Mouse (Mus musculus) embryonic facial prominence, embryonic 11.5 days (tissue): Measurements from ENCODE around the gene Apoc1. TPM values are rescaled to one million over a fixed set of nuclear protein-coding genes. Genes with fewer than 3 reads are reported as not detected.

Source experiments
- ATAC-seq: fragments of 200-750 bp; cut with Nextera tagmentation; replicated peaks from 2 replicates; pipeline ENCODE4 v1.8.0; 2017; ENCODE audit warnings: low read depth; ENCODE audit not compliant: insufficient number of reproducible peaks, low FRiP score, low TSS enrichment
- DNase-seq: peaks from one replicate; pipeline ENCODE4 v3.0.0-alpha.2; 2015; ENCODE audit warnings: low spot score
- H3K27ac ChIP-seq: fragments of 300-500 bp; sonication (generic); replicated peaks from 2 replicates; pipeline ENCODE4 v1.5.1; 2014; ENCODE audit warnings: mild to moderate bottlenecking, low read depth, low read length, control low read depth
- H3K27me3 ChIP-seq: fragments of 300-500 bp; sonication (generic); 2 replicates; pipeline ENCODE4 v1.6.1; 2014; ENCODE audit warnings: mild to moderate bottlenecking, low read length, moderate library complexity, mixed read lengths; ENCODE audit not compliant: control insufficient read depth, insufficient read depth
- H3K36me3 ChIP-seq: fragments of 300-500 bp; sonication (generic); replicated peaks from 2 replicates; pipeline ENCODE4 v1.6.1; 2014; ENCODE audit warnings: low read depth, mild to moderate bottlenecking, low read length, moderate library complexity, mixed read lengths; ENCODE audit not compliant: control insufficient read depth, insufficient read depth
- H3K4me1 ChIP-seq: fragments of 300-500 bp; sonication (generic); 2 replicates; pipeline ENCODE4 v1.6.1; 2014; ENCODE audit warnings: low read length, mixed read lengths; ENCODE audit not compliant: control insufficient read depth, insufficient read depth
- H3K4me2 ChIP-seq: fragments of 300-500 bp; sonication (generic); 2 replicates; pipeline ENCODE4 v1.6.1; 2014; ENCODE audit warnings: low read depth, mild to moderate bottlenecking, control low read depth, low read length, moderate library complexity
- H3K4me3 ChIP-seq: fragments of 300-500 bp; sonication (generic); 2 replicates; pipeline ENCODE4 v1.5.1; 2014; ENCODE audit warnings: low read depth, low read length, control low read depth
- H3K9ac ChIP-seq: fragments of 300-500 bp; sonication (generic); replicated peaks from 2 replicates; pipeline ENCODE4 v1.6.1; 2014; ENCODE audit warnings: mild to moderate bottlenecking, control low read depth, low read length
- H3K9me3 ChIP-seq: fragments of 300-500 bp; sonication (generic); replicated peaks from 2 replicates; pipeline ENCODE4 v1.6.1; 2016; ENCODE audit warnings: mild to moderate bottlenecking, low read length, inconsistent platforms, mixed read lengths; ENCODE audit not compliant: control insufficient read depth
- WGBS: fragments of 180-500 bp; shearing (Covaris S2); extraction: QIAGEN DNeasy Blood & Tissue Kit; methylation state at CpG from one replicate; pipeline ENCODE4 v1.1.7; 2014; 5-methylcytosine and 5-hydroxymethylcytosine counted together
- polyA plus RNA-seq: library from polyadenylated mRNA; unstranded; fragments of >200 nt; fragmentation: Nextera tagmentation; extraction: Ambion mirVana; gene quantifications from 2 replicates; pipeline ENCODE4 v1.2.1, GENCODE M21; 2014

Gene Apoc1
- polyA plus RNA-seq = 5.4 and 6.1 TPM in 2 replicates

DNA sequence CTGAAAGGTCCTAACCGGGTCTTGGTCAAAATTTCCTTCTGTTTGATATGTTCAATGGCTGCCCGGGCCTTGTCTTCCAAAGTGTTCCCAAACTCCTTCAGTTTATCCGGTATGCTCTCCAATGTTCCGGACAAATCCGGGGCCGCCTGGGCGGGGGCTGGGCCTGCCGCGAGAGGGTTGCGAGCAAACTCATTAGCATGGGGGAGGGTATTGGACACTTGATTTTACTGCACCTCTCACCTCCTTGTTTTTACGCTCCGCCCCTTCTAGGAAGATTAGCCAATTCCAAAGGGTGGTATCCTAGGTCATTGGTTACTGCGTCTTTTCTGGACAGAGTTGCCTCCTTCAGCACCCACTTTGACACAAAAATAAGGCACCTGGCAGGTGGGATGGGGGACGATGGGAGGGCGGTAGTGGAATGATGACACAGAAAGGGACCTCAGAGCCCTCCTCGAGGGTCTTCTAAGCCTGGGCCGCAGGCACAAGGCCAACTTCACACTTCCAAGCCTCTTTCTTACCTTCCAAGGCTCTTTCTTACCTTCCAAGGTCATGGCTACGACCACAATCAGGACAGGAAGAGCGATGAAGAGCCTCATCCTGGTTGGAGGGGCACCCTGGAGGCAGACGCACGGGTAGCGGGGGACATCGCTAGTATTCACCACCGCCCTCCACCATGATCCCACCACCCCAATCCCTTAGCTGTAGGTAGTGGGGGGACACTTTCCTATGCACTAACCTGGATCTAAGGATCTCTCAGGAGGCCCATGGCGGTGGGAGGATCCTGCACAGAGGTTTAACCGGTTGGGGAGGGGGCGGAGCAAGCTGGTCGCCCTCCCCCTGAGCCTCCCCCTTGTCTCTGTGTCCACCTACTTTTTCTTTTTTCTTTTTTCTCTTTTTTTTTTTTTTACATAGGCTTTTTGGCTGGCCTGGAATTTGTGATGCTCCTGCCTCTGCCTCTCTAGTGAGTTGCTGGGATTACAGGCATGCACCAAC is at the start of gene Apoc1:
Gene Apoc1, minus strand, starts transcription at position 788 of the 993 bp plus-strand sequence.
- Histone ChIP-seq H3K9me3 (no peaks in the 10 kb centered on the region), H3K27ac (no peak within 1 kb of the TSS), H3K27me3 (no peaks in the 10 kb centered on the region), H3K36me3 (peaks cover 4% of the 10 kb centered on the region), H3K9ac (peak within 1 kb of the TSS; percentile 9; the same call in 1 of the 2 replicates), H3K4me2 (no peak within 1 kb of the TSS), H3K4me1 (no peaks in the 10 kb centered on the region; the same call in 1 of the 2 replicates), H3K4me3 (no peak within 1 kb of the TSS)
- ATAC-seq = no peak
- 50% methylated on average over 28 of the region's 28 CpGs for WGBS
- DNase-seq = no peak

DNA sequence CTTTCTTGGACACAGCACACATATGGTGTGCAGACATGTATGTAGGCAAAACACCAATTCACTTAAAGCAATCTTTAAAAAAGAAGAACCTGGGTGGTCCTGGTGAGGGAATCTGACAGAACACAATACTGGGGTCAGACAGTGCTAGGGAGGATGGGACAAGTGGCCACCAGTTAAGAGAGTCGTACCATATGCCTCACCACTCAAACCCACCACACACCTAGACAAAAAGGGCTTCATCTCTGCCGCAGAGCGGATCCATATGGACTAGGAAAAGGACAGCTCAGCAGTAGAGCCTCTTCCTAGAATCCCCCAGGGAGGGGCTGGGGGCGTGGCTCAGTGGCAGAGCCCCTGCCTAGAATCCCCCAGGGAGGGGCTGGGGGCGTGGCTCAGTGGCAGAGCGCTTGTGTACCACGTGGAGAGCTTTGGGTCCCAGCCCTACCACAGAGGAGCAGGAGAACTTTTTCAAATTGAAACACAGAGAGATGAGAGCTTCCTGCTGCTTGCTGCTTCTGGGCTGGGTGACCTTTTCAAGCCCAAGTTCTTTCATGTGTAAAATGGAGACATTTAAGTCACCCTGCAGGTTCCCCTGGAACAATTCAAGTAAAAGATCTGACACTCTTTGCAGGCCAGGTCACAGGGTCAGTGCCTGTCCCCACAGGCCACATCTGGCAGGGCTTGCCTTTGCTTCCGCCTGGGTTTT is 49.0 kb upstream of the Apoc1 start:
- ATAC-seq (peak; percentile 37; the same call in 1 of the 2 replicates), DNase-seq (no peak)
- Histone ChIP-seq H3K4me1 (peaks cover 4% of the 10 kb centered on the region), H3K4me2 (no peak overlapping the region), H3K27me3 (no peaks in the 10 kb centered on the region), H3K9ac (no peak overlapping the region), H3K9me3 (no peaks in the 10 kb centered on the region), H3K4me3 (no peak overlapping the region), H3K27ac (peak overlapping the region; percentile 49; the same call in 1 of the 2 replicates), H3K36me3 (peaks cover 2% of the 10 kb centered on the region)
- WGBS = 7% methylated on average over 8 of the region's 8 CpGs

DNA sequence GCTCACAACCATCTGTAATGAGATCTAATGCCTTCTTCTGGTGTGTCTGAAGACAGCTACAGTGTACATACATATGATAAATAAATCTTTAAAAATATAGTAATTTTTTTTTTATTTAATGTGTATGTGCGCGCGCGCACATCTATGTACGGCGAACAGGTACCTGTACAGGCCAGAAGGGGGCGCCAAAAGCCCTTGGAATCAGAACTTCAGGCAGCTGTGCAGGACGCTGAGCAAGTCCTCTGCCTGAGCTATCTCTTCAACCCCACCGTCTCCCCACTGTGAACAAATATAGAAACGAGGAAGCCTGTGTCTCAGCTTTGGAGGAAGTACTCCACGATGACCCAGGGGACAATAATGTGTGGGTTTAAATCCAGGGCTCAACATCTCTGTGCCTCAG is 47.8 kb upstream of the Apoc1 start:
- Histone ChIP-seq H3K9ac (no peak overlapping the region), H3K4me2 (no peak overlapping the region), H3K27me3 (no peaks in the 10 kb centered on the region), H3K9me3 (no peaks in the 10 kb centered on the region), H3K27ac (no peak overlapping the region), H3K36me3 (peaks cover 2% of the 10 kb centered on the region), H3K4me1 (peaks cover 4% of the 10 kb centered on the region), H3K4me3 (no peak overlapping the region)
- DNase-seq = no peak
- ATAC-seq = no peak
- 90% methylated on average over 11 of the region's 11 CpGs for WGBS

DNA sequence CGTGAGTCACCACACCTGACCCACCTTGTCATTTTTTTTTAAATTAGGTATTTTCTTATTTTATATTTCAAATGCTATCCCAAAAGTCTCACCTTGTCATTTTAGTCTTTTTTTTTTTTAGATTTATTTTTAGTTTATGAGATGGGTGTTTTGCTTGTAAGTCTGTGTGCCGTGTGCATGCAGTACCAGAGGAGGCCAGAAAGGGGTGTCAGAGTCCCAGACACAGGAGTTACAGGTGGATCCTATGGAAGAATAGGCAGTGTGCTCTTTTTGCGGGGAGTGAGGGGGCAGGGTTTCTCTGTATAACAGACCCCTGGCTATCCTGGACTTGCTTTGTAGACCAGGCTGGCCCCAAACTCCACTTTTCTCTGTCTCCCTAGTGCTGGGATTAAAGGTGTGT is 46.3 kb upstream of the Apoc1 start:
- Histone ChIP-seq H3K9ac (no peak overlapping the region), H3K27ac (no peak overlapping the region), H3K36me3 (peaks cover 5% of the 10 kb centered on the region), H3K4me3 (no peak overlapping the region), H3K4me1 (peaks cover 2% of the 10 kb centered on the region; the same call in 1 of the 2 replicates), H3K9me3 (no peaks in the 10 kb centered on the region), H3K4me2 (no peak overlapping the region), H3K27me3 (no peaks in the 10 kb centered on the region)
- DNase-seq (no peak), ATAC-seq (no peak)
- WGBS = 91% methylated on average over 3 of the region's 3 CpGs

DNA sequence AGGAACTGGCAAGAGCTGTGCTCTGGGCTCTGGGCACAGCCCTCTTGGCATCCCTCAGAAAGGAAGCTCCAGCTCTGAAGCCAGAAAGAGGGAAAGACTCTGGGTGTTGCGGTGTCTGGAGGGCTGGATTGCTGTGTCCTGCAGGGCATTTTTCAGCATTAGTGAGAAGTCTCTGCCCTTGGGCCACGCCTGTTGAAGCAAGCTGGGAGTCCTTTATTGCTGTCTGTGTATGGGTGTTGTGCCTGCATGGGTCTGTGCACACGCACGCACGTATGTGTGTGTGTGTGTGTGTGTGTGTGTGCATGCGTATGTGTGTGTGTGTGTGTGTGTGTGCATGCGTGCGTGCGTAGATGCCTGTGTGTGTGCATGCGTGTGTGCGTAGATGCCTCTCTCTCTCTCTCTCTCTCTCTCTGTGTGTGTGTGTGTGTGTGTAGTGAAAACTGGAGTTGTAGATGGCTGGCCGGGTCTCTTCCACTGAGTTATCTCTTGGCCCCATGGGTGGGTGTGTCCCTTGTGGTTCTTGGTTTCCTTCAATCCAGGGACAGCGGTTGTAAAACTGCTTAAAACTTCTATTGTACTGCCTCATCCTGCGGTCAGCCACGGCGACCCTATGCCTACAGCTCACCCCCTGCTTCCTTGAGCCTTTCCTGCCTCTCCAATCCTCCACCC is 44.1 kb upstream of the Apoc1 start:
- H3K4me1 ChIP-seq = 0 out of 2 replicates have a peak, but pooled peaks cover 2% of the 10 kb centered on the region
- no peak overlapping the region for H3K27ac ChIP-seq
- 91% methylated on average over 16 of the region's 16 CpGs for WGBS
- DNase-seq (no peak), ATAC-seq (no peak)
- H3K4me3 ChIP-seq = no peak overlapping the region
- peaks cover 10% of the 10 kb centered on the region for H3K36me3 ChIP-seq
- no peak overlapping the region for H3K4me2 ChIP-seq
- H3K9ac ChIP-seq = no peak overlapping the region
- H3K9me3 ChIP-seq = no peaks in the 10 kb centered on the region
- H3K27me3 ChIP-seq = no peaks in the 10 kb centered on the region

DNA sequence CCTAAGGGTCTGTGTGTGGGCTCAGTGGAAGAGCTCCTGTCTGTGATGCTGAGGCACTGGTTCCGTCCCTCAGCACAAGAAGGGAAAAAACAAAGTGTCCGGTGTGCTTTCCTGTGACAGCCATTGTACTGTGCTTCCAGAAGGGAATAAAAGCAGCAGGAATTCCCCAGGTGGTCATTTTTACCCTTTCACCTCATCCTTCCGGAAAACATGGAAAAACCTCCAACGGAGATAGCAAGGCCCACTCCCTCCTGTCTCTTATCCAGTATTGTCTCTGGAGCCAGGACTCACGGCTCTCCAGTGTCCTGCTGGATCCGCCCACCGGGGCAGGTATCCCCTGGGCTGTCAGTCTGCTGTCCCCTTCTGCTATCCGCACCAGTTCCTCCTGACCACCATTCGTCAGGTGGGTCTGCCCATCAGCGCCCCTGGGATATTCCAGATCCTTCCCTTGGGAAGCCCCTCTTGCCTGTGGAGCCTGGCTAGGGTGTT is 41.8 kb upstream of the Apoc1 start:
- H3K4me3 ChIP-seq = no peak overlapping the region
- H3K36me3 ChIP-seq = peaks cover 17% of the 10 kb centered on the region
- H3K9me3 ChIP-seq = no peaks in the 10 kb centered on the region
- DNase-seq (no peak), ATAC-seq (no peak)
- no peak overlapping the region for H3K4me2 ChIP-seq
- WGBS = 89% methylated on average over 10 of the region's 10 CpGs
- no peak overlapping the region for H3K27ac ChIP-seq
- H3K9ac ChIP-seq = no peak overlapping the region
- H3K27me3 ChIP-seq = no peaks in the 10 kb centered on the region
- H3K4me1 ChIP-seq = no peaks in the 10 kb centered on the region

DNA sequence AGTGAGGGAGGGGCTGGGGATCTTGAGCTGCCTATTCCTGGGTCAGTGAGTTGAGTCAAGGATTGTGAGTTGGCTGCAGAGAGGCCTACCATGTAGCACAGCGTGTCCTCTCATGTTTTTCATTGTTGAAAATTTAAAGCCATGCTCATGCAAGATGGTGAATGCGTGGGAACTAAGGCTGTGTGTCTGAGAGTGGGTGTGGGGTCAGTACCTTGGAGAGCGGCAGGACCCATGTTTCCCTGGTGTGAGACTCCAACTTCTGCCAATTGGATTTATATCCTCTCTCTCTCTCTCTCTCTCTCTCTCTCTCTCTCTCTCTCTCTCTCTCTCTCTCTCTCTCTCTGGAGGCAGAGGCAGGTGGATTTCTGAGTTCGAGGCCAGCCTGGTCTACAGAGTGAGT is 34.1 kb upstream of the Apoc1 start:
- no peaks in the 10 kb centered on the region for H3K9me3 ChIP-seq
- no peak overlapping the region for H3K9ac ChIP-seq
- DNase-seq = no peak
- peaks cover 9% of the 10 kb centered on the region for H3K36me3 ChIP-seq
- H3K4me3 ChIP-seq = no peak overlapping the region
- H3K27me3 ChIP-seq = no peaks in the 10 kb centered on the region
- H3K27ac ChIP-seq = no peak overlapping the region
- no peaks in the 10 kb centered on the region for H3K4me1 ChIP-seq
- 97% methylated on average over 4 of the region's 4 CpGs for WGBS
- H3K4me2 ChIP-seq = no peak overlapping the region
- ATAC-seq = no peak
